Mouse (Mus musculus) retina, postnatal 1 day (tissue): ENCODE results near the gene Ubac2.

Source experiments
- DNase-seq: peaks from one replicate; pipeline ENCODE4 v3.0.0-alpha.2; 2012

The Ubac2 gene

DNA sequence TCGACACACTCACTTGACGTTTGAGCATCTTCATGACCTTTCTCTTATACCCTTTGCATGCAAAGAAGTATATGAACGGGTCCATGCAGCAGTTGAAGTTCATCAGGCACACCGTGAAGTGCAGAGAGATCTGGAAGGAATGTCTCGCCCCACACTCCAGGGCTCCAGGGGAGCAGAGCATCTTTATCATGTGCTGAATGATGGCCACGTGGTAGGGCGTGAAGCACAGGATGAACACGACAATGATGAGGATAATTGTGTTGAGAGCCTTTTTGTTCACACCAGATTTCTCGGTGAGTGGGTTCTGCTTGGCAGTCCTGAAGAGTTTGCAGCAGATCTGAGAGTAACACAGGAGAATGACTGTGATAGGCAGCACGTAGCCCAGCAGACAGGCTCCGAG is 75.7 kb downstream of the Ubac2 start:
- DNase-seq: no peak

DNA sequence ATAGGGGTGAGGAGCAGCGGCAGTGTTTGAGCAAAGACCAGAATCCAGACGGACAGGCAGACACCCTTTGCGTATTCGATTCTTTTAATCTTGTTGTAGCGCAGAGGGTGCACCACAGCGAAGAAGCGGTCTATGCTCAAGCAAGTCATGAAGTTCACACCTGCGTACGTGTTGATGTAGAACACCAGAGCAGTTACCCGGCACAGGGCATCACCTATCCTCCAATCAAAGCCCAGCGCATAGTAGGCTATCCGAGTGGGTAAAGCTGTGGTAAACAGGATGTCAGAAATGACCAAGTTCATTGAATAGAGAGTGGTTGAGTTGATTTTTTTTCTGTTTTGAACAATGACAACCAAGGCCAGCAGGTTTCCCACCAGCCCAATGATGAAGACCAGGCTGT is 76.2 kb downstream of the Ubac2 start:
- DNase-seq: no peak

DNA sequence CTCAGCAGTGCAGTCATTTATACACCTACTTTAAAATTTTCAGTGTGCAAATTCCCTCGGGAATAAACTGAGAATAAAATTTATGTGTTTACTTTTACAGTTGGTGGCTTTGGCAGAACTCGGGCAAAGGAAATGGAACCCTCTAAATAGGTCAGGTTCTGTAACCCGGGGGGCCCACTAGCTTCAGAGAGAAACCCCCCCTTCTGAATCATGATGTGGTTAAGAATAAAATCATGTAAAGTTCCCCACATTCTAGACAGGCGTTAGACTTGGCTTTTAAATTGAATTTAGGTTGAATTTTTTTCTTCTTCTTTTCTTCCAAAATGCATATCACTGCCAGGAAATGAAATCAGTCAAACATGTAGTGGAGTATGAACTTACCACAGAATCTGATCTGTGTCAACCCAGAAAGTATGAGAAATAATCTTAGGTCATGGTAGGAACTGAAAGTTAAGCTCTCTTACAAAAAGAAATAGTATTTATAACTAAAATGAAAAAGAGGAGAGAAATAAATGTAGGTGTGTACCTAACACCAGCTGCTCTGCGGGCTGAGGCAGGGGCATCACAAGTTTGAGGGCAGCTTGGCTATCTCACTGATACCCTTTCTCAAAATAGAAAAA is 76.9 kb downstream of the Ubac2 start:
- no peak for DNase-seq

DNA sequence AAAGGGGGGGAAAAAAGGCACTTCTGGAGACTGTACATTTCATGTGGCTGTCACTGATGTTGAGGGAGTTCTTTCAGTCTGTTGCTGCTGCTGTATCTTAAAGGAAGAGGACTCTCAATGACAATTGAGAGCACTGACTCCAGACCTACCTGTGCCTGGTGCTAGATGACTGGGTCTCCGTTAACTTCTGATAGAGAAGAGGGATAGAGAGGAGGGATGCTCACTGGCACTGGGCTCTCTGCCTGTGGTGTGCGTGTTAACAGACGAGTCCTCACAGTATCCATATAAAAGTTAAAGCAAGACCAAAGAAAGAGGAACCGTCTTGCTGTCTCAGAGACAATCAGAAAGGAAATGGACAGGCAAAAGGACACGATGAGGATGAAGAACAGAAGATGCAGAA is 77.9 kb downstream of the Ubac2 start:
- DNase-seq: no peak

GRCm38 (mm10) chr14:121957176-121957871 is 78.9 kb downstream of the Ubac2 start:
- DNase-seq: no peak

- DNase-seq: no peak
Observed at GRCm38 (mm10) chr14:121958041-121958750, 79.8 kb downstream of the Ubac2 start.

- no peak for DNase-seq
Observed at GRCm38 (mm10) chr14:121958751-121959537, 80.5 kb downstream of the Ubac2 start.

GRCm38 (mm10) chr14:121959538-121959980 is 81.1 kb downstream of the Ubac2 start:
- DNase-seq: no peak

DNA sequence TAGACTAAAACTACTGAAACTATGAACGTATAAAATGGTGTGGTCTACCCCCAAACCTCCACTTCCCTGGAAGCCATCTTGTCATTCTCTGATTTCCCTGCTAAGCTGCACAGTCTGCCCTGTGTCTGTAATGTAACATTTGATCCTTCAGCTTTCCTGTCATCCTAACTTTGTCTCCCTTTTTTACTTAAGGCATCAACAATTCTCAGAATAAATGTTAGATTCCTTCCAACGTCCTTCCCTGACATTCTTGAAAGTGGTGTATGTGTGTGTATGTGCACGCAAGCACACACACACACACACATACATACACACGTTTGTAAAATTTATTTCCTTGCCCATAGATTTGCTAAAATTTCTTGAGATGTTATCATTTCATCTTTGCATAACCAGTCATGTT is 81.6 kb downstream of the Ubac2 start:
- DNase-seq: no peak

GRCm38 (mm10) chr14:121960531-121960930 is 82.1 kb downstream of the Ubac2 start:
- DNase-seq: no peak

- DNase-seq: no peak
Observed at GRCm38 (mm10) chr14:121960997-121961396, 82.6 kb downstream of the Ubac2 start.

GRCm38 (mm10) chr14:121961496-121962127 is 83.2 kb downstream of the Ubac2 start:
- no peak for DNase-seq

- DNase-seq: no peak
Observed at GRCm38 (mm10) chr14:121962128-121962890, 83.9 kb downstream of the Ubac2 start.

DNA sequence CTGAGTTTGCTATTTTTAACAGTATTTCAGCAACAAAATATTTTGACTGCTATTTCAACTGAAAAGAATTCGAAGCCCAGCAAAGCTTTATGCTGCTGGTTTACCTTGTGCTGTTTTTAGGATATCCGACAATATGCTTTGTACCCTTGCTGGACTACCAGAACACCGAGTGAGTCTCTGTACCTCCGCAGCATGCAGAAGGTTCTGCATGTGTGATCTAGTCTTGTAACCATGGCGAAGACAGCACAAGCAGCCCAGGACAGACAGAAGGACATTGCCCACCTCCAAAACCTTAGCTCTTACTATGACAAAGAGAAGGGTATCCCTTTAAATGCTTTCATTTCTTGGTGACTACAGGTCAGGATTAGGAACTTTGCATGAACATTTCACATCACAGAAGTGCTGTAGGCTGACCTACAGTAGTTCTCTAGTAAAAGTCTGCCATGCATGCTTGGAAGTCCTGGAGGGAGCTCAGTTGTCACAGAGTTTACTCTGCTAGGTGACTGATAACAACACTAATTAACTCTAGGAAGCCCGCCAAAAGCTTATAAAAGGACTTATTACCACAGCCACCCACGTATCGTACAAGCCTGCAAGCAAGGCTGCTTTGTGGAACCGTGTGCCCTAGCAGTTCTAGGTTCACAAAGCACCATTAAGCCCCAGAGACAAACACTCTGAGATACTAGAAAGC is 85.0 kb downstream of the Ubac2 start:
- DNase-seq: peak; percentile 18

GRCm38 (mm10) chr14:121963942-121964335 is 85.5 kb downstream of the Ubac2 start:
- no peak for DNase-seq

DNA sequence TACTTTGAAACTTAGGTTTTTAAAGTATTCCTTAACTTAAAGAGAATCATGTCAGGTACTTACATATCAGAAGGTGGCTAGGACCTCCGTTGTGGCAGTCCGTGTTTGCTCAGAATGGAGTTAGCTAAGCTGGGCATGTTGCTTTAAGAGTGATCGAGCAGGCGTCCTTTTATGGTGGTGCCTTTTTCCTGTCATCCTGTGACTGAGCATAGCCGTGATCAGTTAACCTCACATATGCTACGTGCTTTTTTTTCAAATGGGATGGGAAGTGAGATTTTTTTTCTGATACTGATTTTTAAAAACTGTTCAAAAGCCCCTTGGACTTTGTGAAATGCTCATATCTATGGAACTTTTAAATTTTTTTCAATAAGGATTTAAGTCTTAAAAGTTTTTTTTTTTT is 86.6 kb downstream of the Ubac2 start, which contains the start of gene Gpr183:
Gpr183 (minus strand) TSS at position 206 of the 400 bp plus-strand sequence.
- no peak for DNase-seq

GRCm38 (mm10) chr14:121965461-121965860 is 87.0 kb downstream of the Ubac2 start:
- DNase-seq: no peak

- no peak for DNase-seq
Observed at GRCm38 (mm10) chr14:121967095-121967494, 88.7 kb downstream of the Ubac2 start.

GRCm38 (mm10) chr14:121970402-121970801 is 92.0 kb downstream of the Ubac2 start:
- no peak for DNase-seq

GRCm38 (mm10) chr14:121973114-121973513 is 94.7 kb downstream of the Ubac2 start:
- DNase-seq: no peak

GRCm38 (mm10) chr14:121981531-121981930 is 103.1 kb downstream of the Ubac2 start:
- DNase-seq: no peak
